Mouse (Mus musculus): ENCODE data around the gene Zfp422.

DNA sequence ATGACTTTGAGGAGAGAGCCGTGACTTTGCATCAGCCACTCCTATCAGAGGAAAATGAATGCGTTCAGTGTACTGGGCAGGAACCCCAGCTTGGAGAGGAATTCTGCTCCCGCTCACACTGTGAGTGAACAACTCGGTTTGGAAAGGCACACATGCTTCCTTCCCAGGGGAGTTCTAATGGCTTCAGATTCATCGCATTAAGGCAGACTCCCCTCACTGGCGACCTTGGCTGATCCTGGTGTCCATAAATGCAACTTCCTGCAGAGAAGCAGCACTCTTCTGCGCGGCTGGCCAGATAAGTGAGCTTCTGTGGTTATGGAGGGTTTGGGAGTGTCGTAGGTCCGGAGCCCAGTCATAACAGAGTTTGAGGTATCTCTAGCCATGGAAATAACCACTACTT, 967 bp upstream of the Zfp422 start:
- TF ChIP-seq CTCF (IDR thresholded peaks at IDR 0.05; ENCODE audit: low read depth, low read length) (no peak), POLR2A (IDR thresholded peaks at IDR 0.05; ENCODE audit: borderline replicate concordance, low read depth, low read length) (no peak)
